Mouse (Mus musculus): ENCODE measurements at regions not wholly inside any gene's neighbourhood (a gene's known extent, or its start where the extent isn't known, plus 50 kb on each side); places are given as distances from the start of the nearest gene placed in this dataset.

GRCm38 (mm10) chr9:89858005-89858404, 51.7 kb upstream of the Rasgrf1 start:
- no peak for DNase-seq

DNA sequence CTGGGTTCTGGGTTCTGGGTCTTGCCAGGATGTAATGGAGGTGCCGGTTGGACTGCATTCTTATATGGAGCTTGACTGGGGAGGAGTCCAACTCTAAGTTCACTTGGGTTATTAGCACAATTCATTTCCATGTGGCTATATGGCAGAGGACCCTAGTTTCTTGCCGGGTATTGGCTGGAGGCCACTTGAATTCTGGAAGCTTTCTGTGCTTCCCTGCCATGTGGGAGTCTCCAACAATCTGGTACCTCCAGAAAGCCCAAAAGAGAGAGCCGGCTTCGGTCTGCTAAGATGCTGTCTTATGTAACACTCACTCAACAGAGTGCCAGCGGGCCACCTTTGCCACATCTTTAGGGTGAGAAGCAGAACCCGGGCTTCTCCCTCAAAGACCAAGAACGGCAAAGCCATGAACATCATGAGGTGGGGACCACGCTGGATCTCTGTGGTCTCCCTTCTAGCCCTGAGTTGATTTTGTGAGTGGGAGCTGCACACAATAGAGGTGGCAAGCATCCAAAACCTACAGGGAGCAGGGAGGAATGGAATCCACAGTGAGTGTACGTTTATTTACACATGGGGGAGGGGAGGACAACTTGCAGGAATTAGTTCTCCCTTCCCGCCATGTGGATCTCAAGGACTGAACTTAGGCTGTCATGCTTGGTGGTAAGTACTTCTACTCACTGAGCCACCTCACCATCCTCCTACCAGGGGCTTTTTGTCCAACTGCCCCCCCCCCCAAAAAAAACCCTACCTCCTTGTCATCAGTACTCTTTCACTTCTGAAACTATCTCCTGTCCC, 59.0 kb upstream of the Rasgrf1 start:
- no peak for DNase-seq

GRCm38 (mm10) chr9:89849947-89850346, 59.8 kb upstream of the Rasgrf1 start:
- DNase-seq = no peak

GRCm38 (mm10) chr9:89848571-89848970, 61.1 kb upstream of the Rasgrf1 start:
- DNase-seq = no peak

- DNase-seq = no peak
Measured at GRCm38 (mm10) chr9:89846973-89847372, 62.7 kb upstream of the Rasgrf1 start.

GRCm38 (mm10) chr9:89842776-89843089, 67.0 kb upstream of the Rasgrf1 start:
- DNase-seq = no peak

DNA sequence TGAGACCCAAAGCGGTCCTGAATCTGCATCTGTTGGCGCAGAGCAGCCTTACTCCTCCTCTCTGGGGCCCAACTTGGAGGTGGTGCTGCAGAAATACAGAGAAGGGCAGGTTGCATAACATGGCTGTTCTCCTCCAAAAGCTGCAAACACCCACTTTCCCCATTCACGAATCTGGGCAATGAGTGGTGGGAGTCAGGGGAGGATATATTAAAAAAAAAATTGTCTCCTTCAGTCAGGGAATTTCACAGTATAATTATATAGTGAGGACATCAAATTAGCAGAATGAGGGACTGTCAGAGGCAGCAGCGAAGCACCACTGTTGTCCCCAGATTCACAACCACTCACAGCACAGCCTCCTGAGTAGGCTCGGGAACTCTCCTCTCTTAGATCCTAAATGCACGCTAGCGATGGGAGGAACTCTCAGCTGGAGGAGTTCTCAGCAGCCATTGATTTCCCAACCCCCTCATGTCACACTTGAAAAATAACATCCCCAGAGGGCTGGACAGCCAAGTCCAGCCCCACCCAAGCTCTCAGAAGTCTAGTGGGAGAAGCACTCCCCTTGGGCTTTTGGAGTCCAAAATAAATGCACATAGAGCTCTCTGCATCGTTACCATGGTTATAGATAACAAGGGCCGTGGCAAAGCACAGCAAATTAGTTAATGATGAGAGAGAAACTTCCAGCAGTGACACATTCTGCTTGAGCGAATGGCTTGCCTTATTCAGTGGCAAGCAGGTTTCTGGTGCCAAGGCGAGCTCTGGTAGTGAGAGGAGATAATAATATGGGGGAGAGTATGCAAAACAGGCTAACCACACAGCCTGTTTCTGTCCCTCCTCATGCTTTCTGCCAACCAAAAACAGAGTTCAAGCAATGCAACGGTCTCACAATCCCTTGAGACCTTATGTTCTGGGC, 67.6 kb upstream of the Rasgrf1 start:
- no peak for DNase-seq

GRCm38 (mm10) chr9:89841371-89841770, 68.3 kb upstream of the Rasgrf1 start:
- DNase-seq = no peak

DNA sequence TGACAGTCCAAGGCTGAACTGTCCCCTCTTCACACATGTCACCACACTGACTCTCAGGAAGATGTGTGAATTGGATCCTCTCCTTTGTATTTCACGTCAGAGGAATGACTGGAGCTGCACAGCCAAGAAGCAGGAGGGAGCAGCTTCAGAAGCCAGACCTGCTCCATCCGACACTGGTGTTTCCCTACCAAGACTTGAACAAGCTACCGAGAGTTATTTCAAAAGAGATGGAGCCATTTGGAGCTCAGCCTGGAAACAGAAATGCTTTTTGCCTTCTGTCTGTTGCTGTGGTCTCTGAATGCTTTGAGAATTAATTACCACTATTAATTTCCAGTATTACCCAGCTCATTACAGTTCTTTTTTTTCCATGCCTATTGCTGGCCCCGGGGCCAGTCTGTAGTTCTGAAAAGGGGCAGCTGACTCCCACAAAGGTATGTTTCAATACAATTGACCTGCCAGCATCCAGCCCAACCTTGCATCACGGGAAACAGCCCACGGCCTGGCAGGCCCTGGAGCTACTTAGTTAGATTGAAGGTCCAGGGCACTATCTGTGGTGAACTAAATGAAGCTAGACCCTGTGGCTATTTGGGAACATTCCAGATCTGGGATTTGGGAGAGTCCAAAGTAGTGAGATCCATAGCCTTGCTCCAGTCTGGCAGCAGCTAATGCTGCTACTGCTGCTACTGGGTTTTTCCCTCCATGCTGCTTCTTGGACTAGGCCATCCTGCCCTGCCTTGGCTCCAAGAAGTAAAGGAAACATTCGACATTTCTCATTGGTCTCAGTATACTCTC, 73.1 kb upstream of the Rasgrf1 start:
- no peak for DNase-seq

- DNase-seq = peak; percentile 71 to 79
Measured at GRCm38 (mm10) chr9:89833596-89833995, 76.1 kb upstream of the Rasgrf1 start.

GRCm38 (mm10) chr9:89831855-89832254, 77.9 kb upstream of the Rasgrf1 start:
- peak; percentile 80 for DNase-seq

GRCm38 (mm10) chr9:89828156-89828555, 81.6 kb upstream of the Rasgrf1 start:
- peak; percentile 27 to 31 for DNase-seq

GRCm38 (mm10) chr9:89827564-89827963, 82.1 kb upstream of the Rasgrf1 start:
- DNase-seq = no peak

DNA sequence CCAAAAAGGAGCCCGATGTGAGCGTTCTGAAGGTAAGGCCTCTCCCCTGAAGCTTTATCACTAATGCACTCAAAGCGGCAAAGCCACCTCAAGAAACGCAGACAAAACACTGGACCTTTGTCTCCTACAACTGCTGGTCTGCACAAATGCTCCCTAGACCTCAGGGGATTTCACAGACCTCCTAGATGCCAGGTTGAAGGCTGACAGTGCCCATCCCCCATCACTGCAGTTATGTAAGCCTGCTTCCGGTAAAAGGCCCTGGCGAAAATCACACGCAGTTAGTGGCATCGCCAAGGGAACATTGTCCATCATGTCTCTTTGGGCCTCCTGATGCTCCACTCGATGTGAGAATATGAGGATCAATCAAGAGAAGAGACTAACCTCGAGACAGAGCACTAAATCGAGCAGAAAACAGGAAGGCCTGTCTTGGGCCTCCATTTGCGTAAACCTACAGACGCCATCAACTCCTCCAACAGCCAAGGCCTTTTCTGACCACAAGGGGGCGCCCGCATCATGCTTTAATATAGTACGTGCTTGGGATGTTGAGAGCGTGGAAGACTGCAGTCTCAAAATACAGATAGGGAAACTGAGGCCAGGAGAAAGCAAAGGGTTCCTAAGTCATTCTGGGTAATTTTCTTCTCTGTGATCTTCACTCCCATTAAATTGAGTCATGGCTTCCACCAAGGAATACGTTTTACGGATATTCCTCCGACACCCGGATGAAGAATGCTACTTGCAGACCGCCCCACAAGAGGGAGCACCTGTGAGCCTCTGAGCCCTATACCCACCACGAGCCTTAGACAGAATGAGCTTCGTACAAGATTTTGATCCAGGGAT, 82.8 kb upstream of the Rasgrf1 start:
- DNase-seq = peak; percentile 90 to 92

DNA sequence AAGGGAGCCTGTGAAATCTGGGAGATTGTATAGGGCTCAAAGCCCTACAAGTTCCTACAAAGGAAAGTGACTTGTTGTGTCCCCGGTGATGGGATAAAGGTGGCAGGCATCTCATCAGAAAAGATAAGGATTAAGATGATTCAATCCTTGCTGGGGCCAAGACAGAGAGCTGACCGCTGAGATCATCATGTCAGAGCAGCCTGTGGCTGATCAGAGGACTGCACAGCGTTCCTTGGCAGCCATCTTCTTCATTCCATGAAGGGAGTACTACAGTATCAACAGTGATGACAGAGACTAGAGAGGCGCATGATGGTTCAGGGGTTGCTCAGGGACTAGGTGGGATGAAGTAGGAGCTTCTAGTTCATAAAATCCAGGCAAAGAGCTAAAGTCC, 83.6 kb upstream of the Ankrd34c start:
- DNase-seq = no peak

DNA sequence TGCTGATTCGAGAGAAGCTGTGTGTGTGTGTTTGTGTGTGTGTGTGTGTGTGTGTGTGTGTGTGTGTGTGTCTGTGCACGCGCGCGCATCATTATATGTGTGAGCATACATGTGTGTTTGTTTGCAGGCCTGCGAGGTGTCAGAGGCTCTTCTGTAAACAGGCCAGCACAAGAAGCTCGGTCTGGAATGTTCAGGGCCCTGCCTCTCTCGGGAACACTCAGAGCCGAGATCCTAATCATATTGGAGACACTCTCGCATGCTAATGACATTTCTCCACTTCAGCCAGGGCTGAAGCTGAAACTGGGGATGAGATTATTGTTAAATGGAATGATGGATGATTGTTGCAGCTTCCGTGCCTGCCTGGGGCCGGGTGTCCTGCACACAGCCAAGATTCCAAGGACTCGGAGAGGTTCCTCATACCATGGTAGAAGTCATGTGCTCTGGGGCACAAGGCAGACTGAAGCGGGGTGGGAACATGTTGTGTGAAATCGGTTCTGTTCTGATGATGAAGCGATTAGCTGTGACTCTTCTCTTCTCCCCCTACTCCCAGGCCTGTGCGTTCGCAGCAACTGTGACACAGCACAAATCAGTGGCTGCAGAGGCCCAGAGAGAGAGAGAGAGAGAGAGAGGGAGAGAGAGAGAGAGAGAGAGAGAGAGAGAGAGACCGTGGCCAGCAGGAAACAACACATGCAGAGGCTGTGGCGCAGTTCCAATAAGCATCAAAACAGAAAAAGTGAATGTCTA, 83.0 kb upstream of the Ankrd34c start:
- DNase-seq = peak in 1 of 2 experiments; percentile 30

DNA sequence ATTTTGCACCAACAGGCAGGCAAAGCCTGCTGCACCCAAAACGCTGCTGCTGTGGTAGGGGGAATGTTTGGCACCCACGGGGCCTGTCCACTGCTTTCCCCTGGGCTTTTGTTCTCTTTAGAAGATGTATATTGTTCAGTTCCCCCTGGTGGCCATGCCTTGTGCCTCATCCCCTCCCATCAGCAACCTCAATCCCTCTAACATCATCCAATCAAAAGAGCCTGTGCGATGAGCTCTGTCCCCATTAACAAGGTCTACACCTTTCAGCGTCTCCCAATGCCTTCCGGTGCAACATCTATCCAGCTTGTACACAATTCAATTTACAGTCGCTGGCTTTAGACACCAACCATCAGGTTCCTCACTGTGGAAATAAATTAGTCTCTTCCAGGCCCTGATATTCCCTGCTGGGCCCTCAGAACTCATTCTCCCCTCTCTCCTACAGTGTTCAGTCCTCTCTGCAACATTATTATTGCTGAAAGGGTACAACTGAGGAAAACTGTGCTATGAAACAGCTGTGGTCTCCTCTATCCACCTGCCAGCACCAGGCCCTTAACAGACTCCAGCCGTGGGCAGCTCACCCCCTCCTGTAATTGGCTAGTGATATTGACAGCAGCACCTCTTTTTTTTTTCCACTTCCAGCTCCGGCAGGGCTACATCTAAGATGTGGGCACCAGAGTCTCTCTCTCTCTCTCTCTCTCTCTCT, 75.5 kb upstream of the Ankrd34c start:
- DNase-seq = no peak

DNA sequence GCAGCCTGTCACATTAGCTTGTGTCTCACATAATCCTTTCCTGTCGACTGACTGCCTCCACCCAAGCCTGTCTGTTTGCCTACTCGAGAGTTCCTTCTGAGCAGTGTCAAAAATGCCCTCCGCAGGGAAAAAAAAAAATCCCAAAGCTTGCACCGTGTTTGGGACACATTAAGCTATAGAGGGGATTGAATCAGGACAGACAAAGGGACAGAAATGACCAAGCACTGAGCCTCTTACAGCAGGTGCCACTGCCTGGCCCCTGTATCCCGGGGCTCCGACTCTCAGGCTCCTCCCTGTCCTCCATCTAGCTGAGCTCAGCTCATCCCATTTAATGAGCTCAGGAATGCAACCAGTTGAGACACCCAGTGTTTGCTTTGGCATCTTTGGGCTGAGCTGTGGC, 69.1 kb upstream of the Ankrd34c start:
- DNase-seq = no peak

- DNase-seq = no peak
Measured at GRCm38 (mm10) chr9:89802658-89803057, 64.4 kb upstream of the Ankrd34c start.

- peak; percentile 66 to 69 for DNase-seq
Measured at GRCm38 (mm10) chr9:89793018-89793417, 54.7 kb upstream of the Ankrd34c start.

All from adrenal gland, postnatal 36 days (tissue).